Mouse (Mus musculus) T-cell, adult 2 months (primary cell): ENCODE results near the gene Inhbe.

ENCODE experiments used
- DNase-seq: peaks from one replicate; pipeline ENCODE4 v3.0.0; 2022; ENCODE audit warnings: low spot score

The Inhbe gene

DNA sequence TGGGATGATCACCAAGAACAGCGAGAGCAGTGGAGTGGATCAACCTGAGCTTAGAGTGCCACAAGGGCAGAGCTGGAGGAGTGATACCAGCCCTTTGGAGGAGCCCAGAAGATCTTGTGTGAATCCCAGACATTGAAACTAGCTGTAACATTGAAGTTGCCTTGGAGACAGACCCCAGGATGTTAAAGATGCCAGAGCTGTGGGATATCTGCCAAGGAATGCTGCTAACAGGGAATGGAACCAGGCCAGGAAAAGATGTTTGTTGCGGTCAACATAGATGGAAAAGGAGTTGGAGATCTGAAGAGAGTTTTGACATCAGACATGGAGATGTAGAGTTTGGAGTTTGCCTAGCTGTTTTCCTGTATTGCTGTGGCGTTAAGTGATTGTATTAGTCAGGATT is 8.0 kb downstream of the Inhbe start:
- DNase-seq = no peak

- no peak for DNase-seq
Measured at GRCm38 (mm10) chr10:127343029-127343428, 11.2 kb downstream of the Inhbe start.

GRCm38 (mm10) chr10:127341891-127342639 is 12.1 kb downstream of the Inhbe start, which contains the start of gene Gli1:
Gene Gli1, minus strand, starts transcription at chr10:127341974.
- peak; percentile 78 for DNase-seq

DNA sequence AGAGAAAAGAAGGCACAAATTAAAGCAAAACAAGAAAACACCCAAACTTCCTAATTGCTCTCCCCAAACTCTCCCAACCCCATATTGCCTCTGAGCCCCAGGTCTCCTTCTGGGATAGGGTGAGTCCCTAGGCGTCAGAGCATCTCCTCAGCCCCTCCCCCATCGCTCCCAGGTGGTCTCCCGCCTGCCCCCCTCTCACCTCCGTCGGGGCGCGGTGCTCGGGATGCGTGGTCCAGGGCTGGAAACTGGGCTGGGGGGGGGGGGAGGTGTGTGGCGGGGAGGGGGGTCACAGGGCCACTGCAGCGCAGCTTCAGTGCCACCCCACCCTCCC is 12.9 kb downstream of the Inhbe start:
- no peak for DNase-seq

GRCm38 (mm10) chr10:127340577-127341359 is 13.4 kb downstream of the Inhbe start:
- DNase-seq = no peak

DNA sequence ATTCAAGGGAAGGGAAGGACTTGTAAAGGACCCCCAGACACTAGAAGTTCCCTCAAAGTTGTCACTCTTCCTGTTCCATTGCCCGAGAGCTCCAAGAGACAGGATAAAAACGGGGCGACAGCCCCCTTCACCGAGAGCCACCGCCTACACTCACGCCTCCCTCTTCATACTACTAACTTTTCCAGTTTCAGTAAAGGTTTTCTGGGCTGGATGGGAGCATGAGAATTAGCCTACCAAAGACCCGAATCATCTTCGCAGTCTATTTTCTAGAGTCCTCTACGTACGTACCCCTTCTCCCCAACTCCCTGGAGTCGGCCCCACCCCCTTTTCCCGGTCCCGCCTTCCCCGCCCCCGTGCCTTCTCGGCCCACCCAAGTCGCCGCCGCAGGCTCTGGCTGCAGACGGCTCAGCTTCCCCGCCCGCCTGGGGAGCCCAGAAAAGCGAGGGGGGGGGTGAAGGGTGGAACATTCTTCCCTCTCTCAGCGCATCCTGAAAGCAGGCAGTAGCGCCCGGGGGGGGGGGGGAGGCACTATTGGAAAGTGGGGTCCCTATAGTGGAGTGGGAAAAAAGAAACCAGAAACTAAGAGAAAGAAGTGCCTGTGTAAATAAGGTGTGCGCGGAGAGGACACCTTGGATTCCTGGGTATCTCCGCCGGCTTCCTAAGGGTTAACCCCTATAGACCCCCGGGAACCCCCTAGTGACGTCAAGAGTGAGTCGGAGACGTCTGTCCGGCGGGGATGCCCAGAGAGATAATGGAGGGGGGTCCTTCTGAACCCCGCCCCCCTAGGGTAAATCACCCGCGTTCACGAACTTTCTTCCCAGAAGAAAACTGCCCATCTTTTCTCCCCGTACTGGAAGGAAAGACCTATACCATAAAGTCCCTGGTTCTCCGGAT is 14.3 kb downstream of the Inhbe start:
- no peak for DNase-seq

DNA sequence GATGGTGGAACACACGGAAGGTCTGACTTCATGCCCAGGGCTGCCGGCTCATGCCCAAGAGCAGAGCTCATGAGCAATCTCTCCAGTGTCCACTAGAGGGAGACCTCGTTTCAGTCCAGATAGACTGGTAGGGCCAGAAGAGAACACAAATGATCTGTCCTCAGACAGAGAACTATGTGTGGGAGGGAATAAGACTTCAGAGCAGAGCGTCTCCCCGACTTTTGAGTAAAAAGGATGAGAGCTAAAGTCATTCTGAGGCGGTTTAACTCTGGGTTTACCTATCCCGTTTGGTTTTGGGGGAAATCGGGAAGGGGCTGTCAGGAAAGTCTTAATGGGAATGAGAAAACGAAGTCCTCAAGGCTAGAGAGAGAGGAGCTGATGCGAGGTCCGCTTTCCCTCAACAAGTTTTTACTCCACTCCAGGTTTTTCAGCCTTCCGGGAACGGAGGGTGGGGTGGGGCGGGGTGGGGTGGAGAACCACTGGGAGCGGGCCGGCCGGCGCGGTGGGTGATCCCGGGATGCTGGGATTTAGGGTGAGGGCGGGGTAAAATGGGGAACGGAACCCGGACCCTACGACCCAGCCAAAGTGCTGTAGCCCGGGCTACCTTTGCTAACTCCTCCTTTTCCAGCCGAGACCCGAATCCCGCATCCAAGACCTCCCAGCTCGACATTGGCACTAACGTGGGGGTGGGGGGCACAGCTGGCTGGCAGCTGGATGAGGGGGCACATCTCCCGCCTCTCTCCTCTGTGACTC is 15.1 kb downstream of the Inhbe start:
- DNase-seq = peak; percentile 86

GRCm38 (mm10) chr10:127337536-127338099 is 16.6 kb downstream of the Inhbe start:
- peak; percentile 45 for DNase-seq

DNA sequence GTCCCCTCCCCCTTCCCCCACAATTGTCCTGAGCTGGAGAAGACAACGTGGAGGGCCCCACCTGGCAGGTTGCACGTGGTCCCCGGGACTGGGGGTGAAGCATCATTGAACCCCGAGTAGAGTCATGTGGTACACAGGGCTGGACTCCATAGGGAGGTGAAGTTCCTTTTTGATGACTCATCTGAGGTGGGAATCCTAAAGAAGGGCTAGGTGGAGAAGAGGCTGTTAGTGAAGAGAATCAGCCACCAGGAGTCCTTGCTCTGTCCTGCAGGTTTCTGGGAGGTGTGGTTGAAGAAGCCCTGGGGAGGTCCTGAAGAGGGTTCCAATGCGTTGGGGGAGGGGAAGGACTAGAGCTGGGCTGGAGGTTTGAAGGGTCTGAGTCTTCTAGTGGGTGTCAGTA is 17.3 kb downstream of the Inhbe start:
- DNase-seq = no peak

- DNase-seq = no peak
Measured at GRCm38 (mm10) chr10:127335271-127335670, 18.9 kb downstream of the Inhbe start.

- no peak for DNase-seq
Measured at GRCm38 (mm10) chr10:127333152-127333551, 21.1 kb downstream of the Inhbe start.

DNA sequence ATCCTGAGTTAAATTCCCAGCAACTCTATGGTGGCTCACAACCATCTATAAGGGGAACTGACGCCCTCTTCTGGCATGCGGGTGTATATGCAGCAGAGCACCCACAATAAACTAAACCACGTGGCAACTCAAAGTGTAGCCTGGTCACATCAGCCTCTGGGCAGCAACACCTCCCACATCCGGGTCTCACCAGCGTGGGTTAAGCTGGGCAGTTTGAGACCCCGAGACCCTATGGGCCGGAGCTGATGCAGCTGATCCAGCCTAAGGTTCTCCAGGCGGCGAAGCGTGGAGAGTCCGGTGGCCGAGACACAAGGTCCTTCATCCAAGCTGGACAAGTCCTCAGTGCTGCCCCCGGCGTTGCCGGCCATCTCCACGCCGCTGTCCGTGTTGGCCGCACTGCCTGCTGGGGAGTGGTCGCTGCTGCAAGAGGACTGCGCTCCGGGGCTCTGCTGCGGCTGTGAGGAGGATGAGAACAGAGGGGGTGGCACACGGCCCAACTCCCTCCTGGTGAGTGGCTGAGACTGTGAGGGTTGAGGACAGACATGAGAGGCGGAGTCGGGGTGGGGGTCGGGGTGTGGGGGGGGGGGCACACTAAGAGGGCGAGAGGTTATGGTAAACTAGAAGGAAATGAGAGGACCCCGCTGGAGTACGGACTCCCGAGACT is 21.9 kb downstream of the Inhbe start:
- no peak for DNase-seq

- no peak for DNase-seq
Measured at GRCm38 (mm10) chr10:127330212-127330611, 24.0 kb downstream of the Inhbe start.

DNA sequence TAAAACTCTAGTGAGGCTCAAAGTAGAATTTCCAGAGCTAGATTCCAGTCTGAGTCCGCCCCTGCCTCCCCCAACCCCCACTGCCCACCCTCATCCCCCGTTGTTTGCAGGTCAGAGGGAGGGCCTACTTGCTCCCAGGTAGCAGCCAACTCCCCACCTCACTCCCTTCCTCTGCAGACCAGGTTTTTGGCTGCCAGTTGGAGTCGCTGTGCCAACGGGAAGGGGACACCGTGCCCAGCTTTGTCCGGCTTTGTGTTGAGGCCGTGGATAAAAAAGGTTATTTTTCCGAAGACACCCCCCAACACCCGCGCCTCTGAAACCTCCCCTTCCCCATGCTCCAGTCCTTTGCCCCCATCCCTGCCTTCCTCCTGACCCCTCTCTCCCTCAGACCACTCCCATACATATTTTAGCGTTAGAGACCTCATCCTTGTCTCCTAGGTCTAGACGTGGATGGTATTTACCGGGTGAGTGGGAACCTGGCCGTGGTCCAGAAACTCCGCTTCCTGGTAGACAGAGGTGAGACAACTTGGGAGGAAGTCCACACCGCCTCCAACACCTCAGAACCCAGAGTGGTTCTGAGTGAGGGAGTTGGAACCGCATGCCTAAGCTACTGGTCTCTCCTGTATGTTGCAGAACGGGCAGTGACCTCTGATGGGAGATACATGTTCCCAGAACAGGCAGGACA is 26.6 kb downstream of the Inhbe start:
- no peak for DNase-seq

GRCm38 (mm10) chr10:127326828-127327227 is 27.4 kb downstream of the Inhbe start:
- no peak for DNase-seq

GRCm38 (mm10) chr10:127326017-127326801 is 28.0 kb downstream of the Inhbe start:
- peak; percentile 55 for DNase-seq

DNA sequence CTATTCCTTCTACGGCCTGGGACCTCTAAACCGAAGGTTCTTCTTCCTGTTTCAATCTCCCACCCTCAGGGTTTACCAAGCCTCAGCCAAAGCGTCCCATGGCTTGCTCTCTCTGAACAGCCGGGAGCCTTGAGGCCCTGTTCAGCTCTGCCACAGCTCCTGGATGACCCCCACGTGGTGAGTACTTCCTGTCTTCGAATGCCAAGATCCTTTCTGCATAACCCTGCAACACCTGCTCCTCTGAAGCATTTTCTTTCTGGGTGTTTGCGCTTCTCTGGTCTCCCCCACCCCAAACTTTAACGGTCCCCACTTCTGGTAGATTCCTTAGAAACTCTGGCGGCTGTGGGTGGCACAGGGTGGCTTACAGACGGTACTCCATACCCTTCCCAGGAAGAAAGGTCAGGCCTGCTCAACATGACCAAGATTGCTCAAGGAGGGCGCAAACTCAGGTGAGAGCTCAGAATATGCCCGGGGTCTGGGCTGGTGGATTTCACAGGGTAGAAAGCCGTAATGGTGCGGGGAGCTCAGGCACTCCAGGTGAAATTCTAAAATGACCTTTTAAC is 28.7 kb downstream of the Inhbe start:
- peak; percentile 52 for DNase-seq

- DNase-seq = peak; percentile 86
Measured at GRCm38 (mm10) chr10:127324495-127324894, 29.7 kb downstream of the Inhbe start.
